Mouse (Mus musculus): ENCODE data around the gene BC025920. TPM values are rescaled to one million over a fixed set of nuclear protein-coding genes. Genes with fewer than 3 reads are reported as not detected.

Gene BC025920
- polyA plus RNA-seq, 2 experiments, result 0.11 to 2.4 TPM

GRCm38 (mm10) chr10:81580441-81581070 lies 25.5 kb upstream of the BC025920 start:
- H3K36me3 ChIP-seq (replicated peaks; ENCODE audit: control insufficient read depth, insufficient read depth, low read depth), result no peaks in the 10 kb centered on the region
- no peak overlapping the region for H3K9ac ChIP-seq (replicated peaks)
- no peak overlapping the region; the same call in 1 of the 2 replicates for H3K4me2 ChIP-seq (ENCODE audit: low read depth)
- H3K27ac ChIP-seq, result no peak overlapping the region
- TF ChIP-seq CTCF (IDR thresholded peaks at IDR 0.05; ENCODE audit: low read depth) (peak; percentile 42; the same call in 1 of the 2 replicates), EP300 (IDR thresholded peaks at IDR 0.05; ENCODE audit: low read depth) (no peak)
- DNase-seq (ENCODE audit: low read depth in 3 of 3, low spot score in 3 of 3) (no peak), ATAC-seq (ENCODE audit: insufficient read depth) (peak; percentile 12; the same call in 1 of the 2 replicates)
- peaks cover 8% of the 10 kb centered on the region for H3K27me3 ChIP-seq (ENCODE audit: control insufficient read depth, insufficient read depth, low read length)
- H3K4me1 ChIP-seq (replicated peaks; ENCODE audit: control insufficient read depth in 2 of 2, insufficient read depth in 2 of 2, low read length in 1 of 2), result peaks cover 1 to 4% of the 10 kb centered on the region in 2 experiments; a peak in 3 of 4 replicates
- 21% methylated on average over 25 of the region's 25 CpGs for WGBS (ENCODE audit: insufficient replicate concordance)
- H3K4me3 ChIP-seq (ENCODE audit: insufficient read depth in 1 of 2, low read depth in 2 of 2, low read length in 2 of 2), result no peak overlapping the region
- H3K9me3 ChIP-seq (ENCODE audit: control insufficient read depth, low read length), result no peaks in the 10 kb centered on the region

- H3K4me1 ChIP-seq (replicated peaks; ENCODE audit: control insufficient read depth in 2 of 2, insufficient read depth in 2 of 2, low read length in 1 of 2), result no peaks in the 10 kb centered on the region
- no peak overlapping the region for H3K27ac ChIP-seq
- H3K4me2 ChIP-seq (ENCODE audit: low read depth), result no peak overlapping the region
- no peaks in the 10 kb centered on the region for H3K9me3 ChIP-seq (ENCODE audit: control insufficient read depth, low read length)
- peaks cover 3% of the 10 kb centered on the region for H3K27me3 ChIP-seq (ENCODE audit: control insufficient read depth, insufficient read depth, low read length)
- H3K36me3 ChIP-seq (replicated peaks; ENCODE audit: control insufficient read depth, insufficient read depth, low read depth), result no peaks in the 10 kb centered on the region
- H3K4me3 ChIP-seq (ENCODE audit: insufficient read depth in 1 of 2, low read depth in 2 of 2, low read length in 2 of 2), result no peak overlapping the region
- WGBS (ENCODE audit: insufficient replicate concordance), result 44% methylated on average over 6 of the region's 6 CpGs
- DNase-seq (ENCODE audit: low read depth in 3 of 3, low spot score in 3 of 3) (no peak), ATAC-seq (ENCODE audit: insufficient read depth) (no peak)
- H3K9ac ChIP-seq (replicated peaks), result no peak overlapping the region
- TF ChIP-seq EP300 (IDR thresholded peaks at IDR 0.05; ENCODE audit: low read depth), result no peak
- no peak for TF ChIP-seq CTCF (IDR thresholded peaks at IDR 0.05; ENCODE audit: low read depth)
These were observed 22.7 kb upstream of the BC025920 start for GRCm38 (mm10) chr10:81583347-81583746.

GRCm38 (mm10) chr10:81588739-81589138 lies 17.3 kb upstream of the BC025920 start:
- WGBS (ENCODE audit: insufficient replicate concordance), result 45% methylated on average over 7 of the region's 7 CpGs
- ATAC-seq (ENCODE audit: insufficient read depth) (no peak), DNase-seq (ENCODE audit: low read depth in 3 of 3, low spot score in 3 of 3) (no peak)
- no peaks in the 10 kb centered on the region for H3K36me3 ChIP-seq (replicated peaks; ENCODE audit: control insufficient read depth, insufficient read depth, low read depth)
- no peak overlapping the region for H3K4me2 ChIP-seq (ENCODE audit: low read depth)
- H3K4me3 ChIP-seq (ENCODE audit: insufficient read depth in 1 of 2, low read depth in 2 of 2, low read length in 2 of 2), result no peak overlapping the region
- no peak overlapping the region for H3K27ac ChIP-seq
- TF ChIP-seq EP300 (IDR thresholded peaks at IDR 0.05; ENCODE audit: low read depth) (no peak), CTCF (IDR thresholded peaks at IDR 0.05; ENCODE audit: low read depth) (no peak)
- no peak overlapping the region for H3K9ac ChIP-seq (replicated peaks)
- H3K4me1 ChIP-seq (replicated peaks; ENCODE audit: control insufficient read depth in 2 of 2, insufficient read depth in 2 of 2, low read length in 1 of 2), result no peaks in the 10 kb centered on the region
- H3K9me3 ChIP-seq (ENCODE audit: control insufficient read depth, low read length), result no peaks in the 10 kb centered on the region
- no peaks in the 10 kb centered on the region; the same call in 1 of the 2 replicates for H3K27me3 ChIP-seq (ENCODE audit: control insufficient read depth, insufficient read depth, low read length)

DNA sequence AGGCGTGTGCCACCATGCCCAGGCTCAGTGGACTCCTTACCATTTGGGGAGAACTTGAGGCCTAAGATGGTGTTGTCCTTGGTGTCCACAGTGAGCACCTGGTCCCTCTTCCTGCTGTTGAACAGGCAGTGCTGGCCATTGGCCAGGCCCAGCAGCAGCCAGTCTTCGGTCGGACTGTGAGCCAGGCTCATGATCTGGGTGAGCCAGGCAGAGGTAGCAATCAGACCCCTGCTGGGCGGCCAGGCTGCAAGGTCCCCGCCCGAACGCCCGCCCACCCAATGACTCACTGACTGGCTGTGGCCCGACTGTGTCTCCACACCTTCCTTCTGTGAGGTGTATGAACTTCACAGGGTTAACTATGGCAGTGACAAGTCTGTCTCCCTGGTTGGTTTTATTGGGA lies 14.2 kb upstream of the BC025920 start:
- ATAC-seq (ENCODE audit: insufficient read depth), result no peak
- no peaks in the 10 kb centered on the region for H3K9me3 ChIP-seq (ENCODE audit: control insufficient read depth, low read length)
- no peak overlapping the region for H3K9ac ChIP-seq (replicated peaks)
- 57% methylated on average over 9 of the region's 9 CpGs for WGBS (ENCODE audit: insufficient replicate concordance)
- no peak overlapping the region for H3K27ac ChIP-seq
- peaks cover 14% of the 10 kb centered on the region for H3K27me3 ChIP-seq (ENCODE audit: control insufficient read depth, insufficient read depth, low read length)
- H3K36me3 ChIP-seq (replicated peaks; ENCODE audit: control insufficient read depth, insufficient read depth, low read depth), result no peaks in the 10 kb centered on the region
- DNase-seq (ENCODE audit: low read depth in 3 of 3, low spot score in 3 of 3), result no peak
- H3K4me1 ChIP-seq (replicated peaks; ENCODE audit: control insufficient read depth in 2 of 2, insufficient read depth in 2 of 2, low read length in 1 of 2), result peaks cover 0 to 6% of the 10 kb centered on the region in 2 experiments; a peak in 1 of 4 replicates
- H3K4me3 ChIP-seq (ENCODE audit: insufficient read depth in 1 of 2, low read depth in 2 of 2, low read length in 2 of 2), result no peak overlapping the region
- H3K4me2 ChIP-seq (ENCODE audit: low read depth), result no peak overlapping the region
- no peak for TF ChIP-seq EP300 (IDR thresholded peaks at IDR 0.05; ENCODE audit: low read depth)
- no peak for TF ChIP-seq CTCF (IDR thresholded peaks at IDR 0.05; ENCODE audit: low read depth)

GRCm38 (mm10) chr10:81592631-81593030 lies 13.4 kb upstream of the BC025920 start:
- Histone ChIP-seq H3K9ac (replicated peaks) (no peak overlapping the region), H3K4me1 (replicated peaks; ENCODE audit: control insufficient read depth in 2 of 2, insufficient read depth in 2 of 2, low read length in 1 of 2) (peaks cover 0 to 6% of the 10 kb centered on the region in 2 experiments; a peak in 1 of 4 replicates), H3K4me3 (ENCODE audit: insufficient read depth in 1 of 2, low read depth in 2 of 2, low read length in 2 of 2) (no peak overlapping the region), H3K4me2 (ENCODE audit: low read depth) (no peak overlapping the region), H3K27ac (no peak overlapping the region), H3K36me3 (replicated peaks; ENCODE audit: control insufficient read depth, insufficient read depth, low read depth) (no peaks in the 10 kb centered on the region), H3K9me3 (ENCODE audit: control insufficient read depth, low read length) (no peaks in the 10 kb centered on the region), H3K27me3 (ENCODE audit: control insufficient read depth, insufficient read depth, low read length) (peaks cover 15% of the 10 kb centered on the region)
- no peak for TF ChIP-seq EP300 (IDR thresholded peaks at IDR 0.05; ENCODE audit: low read depth)
- 59% methylated on average over 7 of the region's 7 CpGs for WGBS (ENCODE audit: insufficient replicate concordance)
- no peak for DNase-seq (ENCODE audit: low read depth in 3 of 3, low spot score in 3 of 3)
- ATAC-seq (ENCODE audit: insufficient read depth), result no peak

All from liver, embryonic 14.5 days (tissue).